Mouse (Mus musculus): ENCODE data around the gene Gm49321.

The Gm49321 gene

GRCm38 (mm10) chr12:73949318-73950058 lies 12.0 kb downstream of the Gm49321 start:
- peak; percentile 5 for DNase-seq (ENCODE audit: low spot score)

GRCm38 (mm10) chr12:73952879-73953278 lies 15.4 kb downstream of the Gm49321 start:
- DNase-seq (ENCODE audit: low spot score), result peak; percentile 11

GRCm38 (mm10) chr12:73953420-73954186 lies 16.1 kb downstream of the Gm49321 start:
- no peak for DNase-seq (ENCODE audit: low spot score)

DNA sequence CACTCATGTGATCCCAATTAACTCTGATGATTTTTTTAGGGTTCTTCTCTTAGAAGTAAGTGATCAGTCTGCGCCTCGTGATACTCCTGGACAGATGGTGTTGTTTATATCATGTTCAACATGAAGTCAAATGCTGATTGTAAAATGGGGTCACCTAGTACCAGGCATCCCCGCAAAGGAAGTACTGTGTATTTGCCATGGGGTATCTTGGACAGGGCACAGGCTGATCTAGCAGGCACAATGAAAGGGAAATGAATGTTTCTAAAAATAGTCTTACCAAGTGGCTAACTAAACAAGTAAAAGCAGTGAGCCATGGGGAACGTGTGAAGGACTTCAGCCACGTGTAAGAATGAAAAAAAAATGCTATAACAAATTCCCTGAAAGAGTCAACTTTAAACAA lies 17.3 kb downstream of the Gm49321 start:
- DNase-seq (ENCODE audit: low spot score), result no peak

- no peak for DNase-seq (ENCODE audit: low spot score)
Measured at GRCm38 (mm10) chr12:73957676-73958075, 20.2 kb downstream of the Gm49321 start.

DNA sequence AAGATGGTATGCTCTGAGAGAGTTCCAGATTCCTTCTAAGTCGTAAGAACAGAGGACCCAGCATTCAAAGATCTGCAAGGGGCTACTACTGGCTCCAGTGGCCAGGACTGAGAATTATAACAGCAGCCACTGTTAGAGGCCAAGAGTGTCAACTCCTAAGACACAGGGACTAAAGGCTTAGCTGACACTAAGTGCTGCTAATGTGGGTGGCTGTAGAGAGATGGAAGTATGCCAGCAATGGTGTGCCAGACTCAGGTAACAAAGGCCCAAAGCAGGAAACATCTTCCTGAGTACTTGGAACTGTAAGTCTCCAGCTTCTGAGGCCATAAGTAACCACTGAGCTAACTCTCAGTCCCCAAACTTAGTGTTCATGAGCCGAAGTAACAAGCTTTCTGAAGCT lies 21.4 kb downstream of the Gm49321 start:
- no peak for DNase-seq (ENCODE audit: low spot score)

DNA sequence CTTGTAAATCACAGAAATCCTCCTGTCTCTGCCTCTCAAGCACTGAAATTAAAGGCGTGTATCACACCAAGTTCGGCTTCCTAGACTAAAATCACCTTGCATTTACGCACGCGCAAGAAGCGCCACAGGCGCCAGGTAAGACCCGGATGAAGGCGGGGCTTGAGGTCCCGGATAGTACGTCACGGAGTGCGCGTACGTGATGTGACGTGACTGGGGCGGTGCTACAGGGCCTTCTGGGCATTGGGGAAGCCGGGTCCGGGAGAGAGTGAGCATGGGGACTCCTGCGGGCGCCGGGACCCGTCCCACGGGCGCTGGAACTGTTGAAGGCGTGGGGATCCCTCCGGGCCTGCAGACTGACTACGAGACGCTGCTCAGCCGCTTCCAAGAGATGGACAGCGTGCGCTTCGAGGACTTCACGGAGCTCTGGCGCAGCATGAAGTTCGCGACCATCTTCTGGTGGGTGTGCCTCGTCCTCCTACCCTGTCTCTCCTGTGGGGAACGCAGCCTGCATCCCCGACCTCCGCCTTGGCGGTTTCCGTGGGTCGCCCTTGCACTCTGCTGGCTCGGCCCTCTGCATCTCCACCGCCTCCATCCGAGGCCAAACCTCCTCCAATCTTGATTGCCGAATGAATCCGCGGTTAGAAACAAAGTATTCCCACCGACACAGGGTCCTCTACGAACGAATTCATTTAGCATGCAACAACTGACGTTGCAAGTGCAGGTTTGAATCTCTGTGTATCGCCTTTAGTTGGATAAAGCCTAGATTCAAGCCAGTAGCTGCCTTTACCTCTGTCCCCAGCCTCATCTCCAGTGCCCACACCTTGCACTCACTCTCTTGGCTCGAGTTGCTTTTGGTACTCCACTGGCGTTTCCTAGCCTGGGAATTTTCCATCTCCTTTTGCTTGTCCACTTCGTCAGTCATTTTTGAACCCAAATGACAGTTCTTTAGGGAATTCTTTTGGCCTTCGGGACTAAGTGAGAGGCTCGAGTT lies 27.1 kb downstream of the Gm49321 start, which contains the start of gene Snapc1:
Snapc1 (plus strand) TSS at position 191 of the 991 bp plus-strand sequence.
- DNase-seq (ENCODE audit: low spot score), result peak; percentile 92

DNA sequence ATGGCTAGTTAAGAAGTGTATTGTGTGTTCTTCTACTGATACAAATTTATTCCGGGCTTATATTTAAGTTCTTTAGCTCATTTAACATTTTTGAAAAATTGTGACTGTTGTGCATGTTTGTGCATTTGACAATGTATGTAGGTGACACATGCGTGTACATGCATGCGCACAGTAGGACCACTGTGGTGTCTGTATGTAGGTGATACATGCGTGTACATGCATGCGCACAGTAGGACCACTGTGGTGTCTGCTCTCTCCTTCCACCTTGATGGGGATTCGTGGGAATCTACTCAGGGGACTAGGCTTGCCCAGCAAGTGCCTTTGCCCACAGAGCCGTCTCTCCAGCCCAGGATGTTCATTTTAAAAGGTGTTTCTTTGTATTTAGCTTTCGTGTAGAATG lies 31.7 kb downstream of the Gm49321 start:
- no peak for DNase-seq (ENCODE audit: low spot score)

DNA sequence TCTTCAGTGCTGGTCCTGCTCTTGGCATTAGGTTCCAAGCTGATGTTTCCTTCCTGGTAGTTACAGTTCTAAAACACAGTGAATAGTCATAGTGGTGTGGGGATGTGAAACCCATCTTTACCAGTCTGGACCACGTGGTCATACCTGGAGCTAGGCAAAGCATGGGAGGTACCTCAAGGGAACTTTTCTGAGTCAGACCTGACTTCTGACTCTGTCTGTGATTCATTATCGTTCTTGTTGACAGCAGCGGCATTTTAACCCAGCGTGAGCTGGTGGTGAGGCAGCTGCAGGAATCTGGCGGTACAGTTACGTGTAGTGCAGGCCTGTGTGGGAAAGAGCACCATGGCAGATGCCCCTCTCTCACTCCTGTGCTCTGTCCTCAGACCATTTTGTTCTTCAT lies 37.1 kb downstream of the Gm49321 start:
- no peak for DNase-seq (ENCODE audit: low spot score)

DNA sequence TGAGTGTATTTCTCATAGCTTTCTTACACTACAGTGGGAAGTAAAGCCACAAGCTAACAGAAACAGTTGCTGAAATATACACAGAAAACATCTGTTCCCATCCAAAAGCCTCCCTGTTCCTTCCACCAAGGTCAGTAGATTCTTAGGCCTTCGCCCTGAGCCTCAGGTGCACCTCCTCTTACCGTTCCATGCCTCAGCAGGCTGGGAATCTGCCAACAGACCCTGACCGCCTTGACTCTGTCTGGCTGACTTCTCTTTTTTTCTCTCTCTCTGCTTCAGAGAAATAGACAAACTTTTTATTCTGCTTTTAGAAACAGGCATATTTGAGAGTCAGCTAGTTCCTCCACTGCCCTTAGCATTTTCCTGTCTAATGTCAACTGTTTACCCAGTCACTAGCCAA lies 40.7 kb downstream of the Gm49321 start:
- no peak for DNase-seq (ENCODE audit: low spot score)

DNA sequence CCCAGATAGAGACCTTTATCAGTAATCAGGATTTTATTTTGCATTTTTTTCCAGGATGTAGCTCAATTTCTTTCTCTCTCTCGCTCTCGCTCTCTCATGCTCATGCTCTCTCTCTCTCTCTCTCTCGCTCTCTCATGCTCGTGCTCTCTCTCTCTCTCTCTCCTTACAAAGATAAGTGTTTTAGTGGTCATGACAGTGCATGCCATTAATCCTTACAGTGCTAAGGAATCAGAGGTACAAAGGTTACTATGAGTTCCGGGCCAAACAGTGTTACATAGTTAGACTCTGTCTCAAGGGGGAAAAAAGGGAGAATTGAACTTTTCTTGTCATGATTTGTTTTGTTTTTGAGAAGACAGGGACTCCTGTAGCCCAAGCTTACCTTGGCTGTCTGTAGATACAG lies 42.2 kb downstream of the Gm49321 start:
- DNase-seq (ENCODE audit: low spot score), result no peak

GRCm38 (mm10) chr12:73982533-73982932 lies 45.1 kb downstream of the Gm49321 start:
- peak; percentile 9 for DNase-seq (ENCODE audit: low spot score)

DNA sequence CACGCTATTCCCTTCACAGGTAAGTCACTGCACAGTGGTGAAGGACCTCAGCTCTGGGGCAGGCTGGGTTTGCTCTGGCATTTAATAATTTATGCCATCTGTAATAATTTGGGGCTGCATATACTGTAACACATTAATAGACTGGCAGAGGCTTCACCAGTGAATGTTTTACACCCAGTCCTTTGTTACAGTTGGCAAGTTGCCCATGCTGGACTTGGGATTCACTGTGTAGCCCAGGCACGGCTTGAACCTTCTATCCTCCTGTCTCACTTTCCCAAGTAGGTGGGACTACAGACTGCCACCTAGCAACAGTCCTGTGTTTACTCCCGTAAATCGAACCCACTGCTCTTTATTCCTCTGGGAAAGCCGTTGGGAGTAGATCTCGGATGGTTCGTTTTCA lies 48.8 kb downstream of the Gm49321 start:
- DNase-seq (ENCODE audit: low spot score), result no peak

DNA sequence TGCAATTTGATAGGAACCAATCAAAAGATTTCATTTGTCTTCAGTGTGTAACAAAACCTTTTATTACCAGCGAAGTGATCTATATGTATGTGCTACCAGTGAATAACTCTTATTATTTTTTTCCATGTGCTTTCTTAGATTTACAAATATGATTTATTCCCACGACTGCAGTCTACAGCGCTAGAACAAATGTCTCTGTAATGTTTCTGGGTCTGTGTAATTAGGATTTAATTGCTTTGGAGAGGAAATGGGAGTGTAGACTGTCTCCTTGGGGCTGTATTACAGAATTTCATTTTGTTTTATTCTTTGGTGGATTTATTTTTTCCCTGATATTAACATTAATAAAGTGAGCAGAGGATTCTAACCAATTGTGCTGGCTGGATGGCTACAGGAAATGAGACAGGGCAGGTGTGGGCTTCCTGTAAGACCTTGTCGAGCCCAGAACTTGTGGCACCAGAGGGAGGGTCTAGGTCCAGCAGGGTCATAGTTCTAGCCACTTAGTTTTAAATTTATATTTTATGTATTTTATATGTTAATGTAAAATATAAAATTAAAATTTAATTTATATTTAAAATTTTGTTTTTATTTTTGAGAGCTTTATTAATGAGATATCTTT lies 51.0 kb downstream of the Gm49321 start:
- no peak for DNase-seq (ENCODE audit: low spot score)

DNA sequence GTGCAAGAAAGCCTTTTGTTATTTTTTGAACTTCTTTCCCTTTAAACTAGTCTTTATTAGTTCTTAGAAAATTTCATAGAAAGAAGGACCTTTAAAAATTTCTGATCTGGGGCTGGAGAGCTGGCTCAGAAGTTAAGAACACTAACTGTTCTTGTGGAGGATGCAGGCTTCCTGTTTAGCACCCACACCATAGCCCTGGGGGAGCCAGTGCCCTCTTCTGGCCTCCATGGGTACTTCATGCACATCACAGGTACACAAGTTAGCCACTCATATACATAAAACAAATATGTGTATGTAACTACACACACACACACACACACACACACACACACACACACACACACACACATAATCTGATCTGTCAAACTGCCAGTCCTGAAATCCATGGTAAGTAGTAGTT lies 52.1 kb downstream of the Gm49321 start:
- no peak for DNase-seq (ENCODE audit: low spot score)

DNA sequence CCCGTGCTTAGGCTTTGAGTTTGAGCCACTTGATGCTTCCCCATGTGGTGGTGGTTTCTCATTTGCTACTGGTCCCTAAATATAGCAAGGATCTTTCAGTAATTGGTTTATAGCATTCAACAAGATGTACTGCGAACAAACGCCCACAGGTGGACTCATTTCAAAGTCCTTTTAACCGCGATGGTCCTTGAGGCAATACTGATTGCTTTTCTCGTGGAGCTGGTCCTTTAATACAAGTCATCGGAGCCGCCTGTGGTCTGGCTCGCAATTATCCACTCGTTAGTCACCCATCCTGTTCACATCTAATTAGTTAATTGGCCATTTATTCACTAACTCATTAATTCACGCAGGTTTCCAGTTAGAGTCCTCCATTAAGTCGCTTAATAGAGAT lies 59.4 kb downstream of the Gm49321 start:
- no peak for DNase-seq (ENCODE audit: low spot score)

GRCm38 (mm10) chr12:73997297-73998127 lies 60.1 kb downstream of the Gm49321 start, which contains the start of gene Syt16:
Gene Syt16 (plus strand): TSS chr12:73997661.
- DNase-seq (ENCODE audit: low spot score), result no peak

- DNase-seq (ENCODE audit: low spot score), result no peak
Measured at GRCm38 (mm10) chr12:73998128-73998456, 60.6 kb downstream of the Gm49321 start.

GRCm38 (mm10) chr12:74002449-74002848 lies 65.0 kb downstream of the Gm49321 start:
- DNase-seq (ENCODE audit: low spot score), result no peak

GRCm38 (mm10) chr12:74009448-74009911 lies 72.0 kb downstream of the Gm49321 start:
- DNase-seq (ENCODE audit: low spot score), result no peak

DNA sequence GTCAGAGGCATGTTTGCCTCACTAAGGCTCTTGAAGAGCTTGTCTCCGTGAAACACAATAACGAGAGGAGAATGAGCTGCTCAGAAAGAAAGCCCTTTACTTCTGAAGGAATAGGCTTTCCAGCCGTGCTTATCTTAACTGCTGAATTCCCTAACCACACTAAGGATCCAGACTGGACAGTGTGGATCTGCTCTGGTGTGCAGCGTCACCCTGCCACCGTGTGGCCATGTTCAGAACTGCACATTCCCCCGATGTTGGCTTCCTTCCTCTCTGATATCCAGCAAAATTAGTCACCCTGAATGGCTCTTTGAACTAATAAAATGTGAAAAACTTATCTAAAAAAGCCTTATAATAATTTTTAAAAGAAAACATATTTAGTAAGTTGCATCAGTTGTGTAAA lies 76.3 kb downstream of the Gm49321 start:
- DNase-seq (ENCODE audit: low spot score), result peak; percentile 30
